Mouse (Mus musculus): Measurements from ENCODE around the gene Slco3a1. TPM values are rescaled to one million over a fixed set of nuclear protein-coding genes. Genes with fewer than 3 reads are reported as not detected.

Gene Slco3a1
- total and polyA plus RNA-seq, 3 experiments = 0.04 to 0.35 TPM; not detected in 1

- H3K9me3 ChIP-seq (replicated peaks; ENCODE audit: low read length) = peaks cover 34% of the 10 kb centered on the region
- peaks cover 0 to 37% of the 10 kb centered on the region in 2 experiments; a peak in 2 of 4 replicates for H3K4me1 ChIP-seq (ENCODE audit: control insufficient read depth in 1 of 2, insufficient read depth in 2 of 2)
- H3K79me2 ChIP-seq (replicated peaks; ENCODE audit: control insufficient read depth, extremely low read depth, insufficient read depth, poor library complexity, severe bottlenecking) = no peaks in the 10 kb centered on the region
- no peak overlapping the region for H3K9ac ChIP-seq (ENCODE audit: insufficient read depth, low read depth)
- TF ChIP-seq JUND (conservative IDR thresholded peaks at IDR 0.05; ENCODE audit: low read depth, low read length) (no peak), RAD21 (IDR thresholded peaks at IDR 0.05; ENCODE audit: low read depth, low read length) (peak; percentile 4), ZKSCAN1 (IDR thresholded peaks at IDR 0.05; ENCODE audit: borderline replicate concordance, low read depth, low read length) (no peak)
- H3K4me3 ChIP-seq (replicated peaks in 1 of 3; ENCODE audit: low read depth in 2 of 3, low read length in 2 of 3, poor library complexity in 1 of 3) = no peak overlapping the region
- dilution Hi-C loops (cut with MboI; ENCODE audit: extremely low pct_ligation_motif_present, extremely low pct_unique_long_range_greater_than_20kb, low sequenced_read_pairs) (no loop called here), in situ Hi-C loops (cut with MboI; ENCODE audit: low pct_ligation_motif_present, low pct_unique_long_range_greater_than_20kb, low sequenced_read_pairs) (no loop called here)
- DNase-seq (ENCODE audit: extremely low read depth) = peak; percentile 24
- no peaks in the 10 kb centered on the region for H3K27me3 ChIP-seq (replicated peaks)
- no peak overlapping the region for H3K27ac ChIP-seq (ENCODE audit: insufficient read depth, low read depth)
- H3K4me2 ChIP-seq (ENCODE audit: insufficient read depth, low read depth, poor library complexity, severe bottlenecking) = no peak overlapping the region
- no peaks in the 10 kb centered on the region for H3K36me3 ChIP-seq (replicated peaks in 1 of 2; ENCODE audit: control insufficient read depth in 1 of 2, insufficient read depth in 1 of 2, low read length in 1 of 2)
Measured at GRCm38 (mm10) chr7:74529877-74530276, 24.7 kb downstream of the Slco3a1 start.

GRCm38 (mm10) chr7:74529183-74529757 lies 25.3 kb downstream of the Slco3a1 start:
- DNase-seq (ENCODE audit: extremely low read depth) = peak; percentile 3
- H3K36me3 ChIP-seq (replicated peaks in 1 of 2; ENCODE audit: control insufficient read depth in 1 of 2, insufficient read depth in 1 of 2, low read length in 1 of 2) = no peaks in the 10 kb centered on the region
- in situ Hi-C loops (cut with MboI; ENCODE audit: low pct_ligation_motif_present, low pct_unique_long_range_greater_than_20kb, low sequenced_read_pairs) = no loop called here
- peaks cover 34% of the 10 kb centered on the region for H3K9me3 ChIP-seq (replicated peaks; ENCODE audit: low read length)
- H3K27ac ChIP-seq (ENCODE audit: insufficient read depth, low read depth) = no peak overlapping the region
- H3K4me3 ChIP-seq (replicated peaks in 1 of 3; ENCODE audit: low read depth in 2 of 3, low read length in 2 of 3, poor library complexity in 1 of 3) = no peak overlapping the region
- H3K9ac ChIP-seq (ENCODE audit: insufficient read depth, low read depth) = no peak overlapping the region
- no peak overlapping the region for H3K4me2 ChIP-seq (ENCODE audit: insufficient read depth, low read depth, poor library complexity, severe bottlenecking)
- H3K27me3 ChIP-seq (replicated peaks) = no peaks in the 10 kb centered on the region
- no peak for TF ChIP-seq UBTF (IDR thresholded peaks at IDR 0.05; ENCODE audit: low read depth, low read length)
- TF ChIP-seq NRF1 (IDR thresholded peaks at IDR 0.05; ENCODE audit: low read depth, low read length) = no peak
- TF ChIP-seq GABPA (IDR thresholded peaks at IDR 0.05; ENCODE audit: insufficient replicate concordance, low read depth, low read length) = no peak
- TF ChIP-seq CHD2 (IDR thresholded peaks at IDR 0.05; ENCODE audit: low read length) = no peak
- H3K79me2 ChIP-seq (replicated peaks; ENCODE audit: control insufficient read depth, extremely low read depth, insufficient read depth, poor library complexity, severe bottlenecking) = no peaks in the 10 kb centered on the region
- dilution Hi-C loops (cut with MboI; ENCODE audit: extremely low pct_ligation_motif_present, extremely low pct_unique_long_range_greater_than_20kb, low sequenced_read_pairs) = no loop called here
- peaks cover 0 to 43% of the 10 kb centered on the region in 2 experiments; a peak in 2 of 4 replicates for H3K4me1 ChIP-seq (ENCODE audit: control insufficient read depth in 1 of 2, insufficient read depth in 2 of 2)

DNA sequence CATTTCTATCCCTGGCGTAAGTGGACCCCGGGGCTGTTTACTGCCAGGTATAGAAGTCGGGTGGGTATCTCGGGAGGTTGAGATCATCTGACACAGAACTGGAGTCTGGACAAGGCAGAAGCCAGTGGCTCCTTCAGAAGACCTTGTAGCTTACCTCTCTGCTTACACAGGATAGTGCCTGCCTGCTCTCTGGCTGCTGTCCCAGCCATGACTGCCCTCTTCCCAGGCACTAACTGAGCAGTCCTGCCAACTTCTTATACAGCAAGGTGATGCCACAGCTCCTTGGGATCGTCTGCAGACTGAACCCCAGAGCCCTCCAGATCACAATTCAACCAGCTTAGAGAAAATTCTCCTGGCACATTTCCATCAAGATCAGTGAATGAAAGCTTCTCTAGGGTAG lies 26.4 kb downstream of the Slco3a1 start:
- dilution Hi-C loops (cut with MboI; ENCODE audit: extremely low pct_ligation_motif_present, extremely low pct_unique_long_range_greater_than_20kb, low sequenced_read_pairs) = no loop called here

More for the DNA sequence above, 26.4 kb downstream of the Slco3a1 start:
- peaks cover 0 to 48% of the 10 kb centered on the region in 2 experiments; a peak in 2 of 4 replicates for H3K4me1 ChIP-seq (ENCODE audit: control insufficient read depth in 1 of 2, insufficient read depth in 2 of 2)
- H3K9me3 ChIP-seq (replicated peaks; ENCODE audit: low read length) = peaks cover 38% of the 10 kb centered on the region
- H3K4me3 ChIP-seq (replicated peaks in 1 of 3; ENCODE audit: low read depth in 2 of 3, low read length in 2 of 3, poor library complexity in 1 of 3) = no peak overlapping the region
- in situ Hi-C loops (cut with MboI; ENCODE audit: low pct_ligation_motif_present, low pct_unique_long_range_greater_than_20kb, low sequenced_read_pairs) = no loop called here
- TF ChIP-seq ZNF384 (IDR thresholded peaks at IDR 0.05; ENCODE audit: low read depth, low read length) (no peak), NELFE (IDR thresholded peaks at IDR 0.05; ENCODE audit: low read depth, low read length) (no peak), SMC3 (IDR thresholded peaks at IDR 0.05; ENCODE audit: low read depth, low read length) (no peak), E2F4 (IDR thresholded peaks at IDR 0.05; ENCODE audit: insufficient replicate concordance, low read depth, low read length) (no peak), MXI1 (IDR thresholded peaks at IDR 0.05; ENCODE audit: low read depth, low read length) (no peak), EP300 (IDR thresholded peaks at IDR 0.05; ENCODE audit: low read length) (no peak), JUN (IDR thresholded peaks at IDR 0.05; ENCODE audit: insufficient read depth, low read depth, low read length) (no peak), SIN3A (IDR thresholded peaks at IDR 0.05; ENCODE audit: low read length) (no peak), MAX (IDR thresholded peaks at IDR 0.05; ENCODE audit: low read length) (no peak), CHD2 (IDR thresholded peaks at IDR 0.05; ENCODE audit: low read length) (no peak), RCOR1 (conservative IDR thresholded peaks at IDR 0.05; ENCODE audit: low read depth, low read length) (no peak), TBP (conservative IDR thresholded peaks at IDR 0.05; ENCODE audit: low read depth, low read length) (no peak), PAX5 (IDR thresholded peaks at IDR 0.05; ENCODE audit: low read length) (no peak), ZKSCAN1 (IDR thresholded peaks at IDR 0.05; ENCODE audit: borderline replicate concordance, low read depth, low read length) (no peak), BHLHE40 (IDR thresholded peaks at IDR 0.05; ENCODE audit: low read depth, low read length) (no peak)
- H3K4me2 ChIP-seq (ENCODE audit: insufficient read depth, low read depth, poor library complexity, severe bottlenecking) = no peak overlapping the region
- no peaks in the 10 kb centered on the region for H3K27me3 ChIP-seq (replicated peaks)
- no peak overlapping the region for H3K27ac ChIP-seq (ENCODE audit: insufficient read depth, low read depth)
- DNase-seq (ENCODE audit: extremely low read depth) = no peak
- H3K36me3 ChIP-seq (replicated peaks in 1 of 2; ENCODE audit: control insufficient read depth in 1 of 2, insufficient read depth in 1 of 2, low read length in 1 of 2) = no peaks in the 10 kb centered on the region
- H3K79me2 ChIP-seq (replicated peaks; ENCODE audit: control insufficient read depth, extremely low read depth, insufficient read depth, poor library complexity, severe bottlenecking) = no peaks in the 10 kb centered on the region
- no peak overlapping the region for H3K9ac ChIP-seq (ENCODE audit: insufficient read depth, low read depth)
